Comparison of ENCODE assay signal across 8 mouse cellular contexts in the genomic region with DNA sequence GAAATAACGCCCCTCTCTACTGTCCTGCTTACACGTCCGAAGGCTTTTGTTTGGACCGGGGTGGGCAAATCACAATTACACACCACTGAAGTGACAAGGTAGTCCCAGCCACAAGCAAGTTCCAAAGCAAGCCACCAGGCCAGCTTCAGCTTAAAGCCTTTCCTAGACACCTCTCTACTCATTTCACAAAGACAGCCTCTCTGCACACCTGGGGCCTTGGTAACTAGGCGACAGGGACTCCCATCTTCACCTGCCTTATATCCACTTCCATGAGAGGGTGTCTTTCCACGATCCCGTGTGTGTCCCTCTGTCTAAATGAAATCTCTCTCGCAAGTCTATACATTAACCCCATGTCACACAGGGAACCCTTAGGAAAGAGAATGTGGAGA.
DNase-seq lines count a peak whose midpoint lies in the region; ATAC-seq and TF ChIP-seq lines count a peak whose summit lies in the region.

No protein-coding gene starts in this region.

- peak overlapping the region; percentile 52; the same call in 1 of the 2 replicates for H3K4me3 ChIP-seq in kidney, adult 2 months (ENCODE audit: insufficient read depth, low read depth, low read length)
- peak overlapping the region; percentile 84 for H3K4me3 ChIP-seq in embryonic facial prominence, embryonic 10.5 days
- peak overlapping the region; percentile 61 for H3K4me3 ChIP-seq in hindbrain, embryonic 16.5 days (ENCODE audit: low read length)
- H3K4me3 ChIP-seq in midbrain, embryonic 16.5 days (ENCODE audit: low read depth, low read length): peak overlapping the region; percentile 44

- H3K27ac ChIP-seq in kidney, adult 2 months (ENCODE audit: insufficient read depth, low read depth, low read length): no peak overlapping the region
- peak overlapping the region; percentile 93 for H3K27ac ChIP-seq in embryonic facial prominence, embryonic 10.5 days (replicated peaks)
- no peak overlapping the region for H3K27ac ChIP-seq in hindbrain, embryonic 16.5 days (ENCODE audit: low read depth, low read length)
- H3K27ac ChIP-seq in midbrain, embryonic 16.5 days (ENCODE audit: low read length): no peak overlapping the region

- peak overlapping the region; percentile 68 for H3K9ac ChIP-seq in hindbrain, embryonic 16.5 days (ENCODE audit: low read depth, low read length)
- H3K9ac ChIP-seq in midbrain, embryonic 16.5 days (ENCODE audit: low read depth, low read length): peak overlapping the region; percentile 21

- no peak for DNase-seq in kidney, adult 2 months
- no peak for DNase-seq in kidney, adult 11 months
- no peak for DNase-seq in embryonic facial prominence, embryonic 10.5 days (ENCODE audit: low spot score)
- DNase-seq in thymus, postnatal 25 days: no peak
- DNase-seq in retina, postnatal 1 day: no peak
- DNase-seq in cerebellum, postnatal 36 days: no peak

- H3K9me3 ChIP-seq in embryonic facial prominence, embryonic 10.5 days: no peaks in the 10 kb centered on the region
- no peaks in the 10 kb centered on the region for H3K9me3 ChIP-seq in hindbrain, embryonic 16.5 days (ENCODE audit: control insufficient read depth, low read length)
- H3K9me3 ChIP-seq in midbrain, embryonic 16.5 days (replicated peaks; ENCODE audit: control insufficient read depth, low read length, poor library complexity, severe bottlenecking): no peaks in the 10 kb centered on the region

- TF ChIP-seq POLR2A in kidney, adult 2 months (IDR thresholded peaks at IDR 0.05; ENCODE audit: low read depth, low read length): no peak

- H3K4me2 ChIP-seq in hindbrain, embryonic 16.5 days (ENCODE audit: low read length): peak overlapping the region; percentile 92
- peak overlapping the region; percentile 67 for H3K4me2 ChIP-seq in midbrain, embryonic 16.5 days (ENCODE audit: low read length)

- no peak for TF ChIP-seq CTCF in kidney, adult 2 months (conservative IDR thresholded peaks at IDR 0.05; ENCODE audit: insufficient read depth, insufficient read length, low read depth, low read length)

- 20% methylated on average over 8 of the region's 8 CpGs for WGBS in kidney, adult 2 months
- 16% methylated on average over 8 of the region's 8 CpGs for WGBS in embryonic facial prominence, embryonic 10.5 days
- 7% methylated on average over 8 of the region's 8 CpGs for WGBS in hindbrain, embryonic 16.5 days
- 6% methylated on average over 8 of the region's 8 CpGs for WGBS in midbrain, embryonic 16.5 days

- no peaks in the 10 kb centered on the region for H3K36me3 ChIP-seq in kidney, adult 2 months (ENCODE audit: control insufficient read depth, insufficient read depth, low read length)
- H3K36me3 ChIP-seq in embryonic facial prominence, embryonic 10.5 days (replicated peaks): peaks cover 10% of the 10 kb centered on the region
- no peaks in the 10 kb centered on the region for H3K36me3 ChIP-seq in hindbrain, embryonic 16.5 days (ENCODE audit: control insufficient read depth, insufficient read depth, low read length)
- H3K36me3 ChIP-seq in midbrain, embryonic 16.5 days (ENCODE audit: control insufficient read depth, insufficient read depth, low read length): no peaks in the 10 kb centered on the region

- peak; percentile 69 for ATAC-seq in hindbrain, embryonic 16.5 days
- peak; percentile 61 for ATAC-seq in midbrain, embryonic 16.5 days

- peaks cover 2% of the 10 kb centered on the region; the same call in 1 of the 2 replicates for H3K4me1 ChIP-seq in kidney, adult 2 months (ENCODE audit: control insufficient read depth, insufficient read depth, low read length)
- peaks cover 40% of the 10 kb centered on the region for H3K4me1 ChIP-seq in embryonic facial prominence, embryonic 10.5 days
- peaks cover 7% of the 10 kb centered on the region for H3K4me1 ChIP-seq in hindbrain, embryonic 16.5 days (ENCODE audit: control insufficient read depth, insufficient read depth, low read depth, low read length)
- peaks cover 4% of the 10 kb centered on the region; the same call in 1 of the 2 replicates for H3K4me1 ChIP-seq in midbrain, embryonic 16.5 days (ENCODE audit: control insufficient read depth, insufficient read depth, low read length)

- peaks cover 1% of the 10 kb centered on the region; the same call in 1 of the 2 replicates for H3K27me3 ChIP-seq in kidney, adult 2 months (replicated peaks; ENCODE audit: control insufficient read depth, insufficient read depth, low read length)
- 0 out of 2 replicates have a peak, but pooled peaks cover 12% of the 10 kb centered on the region for H3K27me3 ChIP-seq in embryonic facial prominence, embryonic 10.5 days (replicated peaks; ENCODE audit: low read depth, poor library complexity, severe bottlenecking)
- H3K27me3 ChIP-seq in hindbrain, embryonic 16.5 days (replicated peaks; ENCODE audit: control insufficient read depth, insufficient read depth, low read length): no peaks in the 10 kb centered on the region
- H3K27me3 ChIP-seq in midbrain, embryonic 16.5 days (ENCODE audit: control insufficient read depth, insufficient read depth, low read depth, low read length): no peaks in the 10 kb centered on the region
